Mouse (Mus musculus) small intestine, adult 2 months (tissue): Measurements from ENCODE around the gene Sept5.

Experiments used
- CTCF ChIP-seq: fragments of 200-500 bp; IDR thresholded peaks from 2 replicates; pipeline ENCODE4 v1.5.1; 2012; ENCODE audit warnings: low read depth, mild to moderate bottlenecking, control low read depth, inconsistent platforms, low read length, moderate library complexity, mixed read lengths; ENCODE audit not compliant: insufficient replicate concordance, insufficient read length; ENCODE audit errors: extremely low read depth
- POLR2A ChIP-seq: fragments of 200-500 bp; IDR thresholded peaks from 2 replicates; pipeline ENCODE4 v1.6.1; 2012; ENCODE audit warnings: low read depth, mild to moderate bottlenecking, control low read depth, inconsistent platforms, low read length, moderate library complexity

GRCm38 (mm10) chr16:18580389-18580788 lies 49.4 kb downstream of the Sept5 start:
- TF ChIP-seq POLR2A: no peak
- no peak for TF ChIP-seq CTCF
